Mouse (Mus musculus): ENCODE results near the gene Atpif1.
"Not testable (repeated sequence)": the region's sequence is repeated elsewhere in the genome, so short reads cannot be mapped to it uniquely, and the experiment has no call there.

The Atpif1 gene

GRCm38 (mm10) chr4:132491057-132491456 lies 42.4 kb downstream of the Atpif1 start:
- no peak for DNase-seq (ENCODE audit: low spot score)

GRCm38 (mm10) chr4:132490273-132491010 lies 43.0 kb downstream of the Atpif1 start:
- DNase-seq (ENCODE audit: low spot score): no peak

GRCm38 (mm10) chr4:132488976-132489375 lies 44.5 kb downstream of the Atpif1 start:
- no peak for DNase-seq (ENCODE audit: low spot score)

- DNase-seq (ENCODE audit: low spot score): no peak
These were observed 44.9 kb downstream of the Atpif1 start for GRCm38 (mm10) chr4:132488521-132488920.

- DNase-seq (ENCODE audit: low spot score): no peak
These were observed 48.6 kb downstream of the Atpif1 start for GRCm38 (mm10) chr4:132484820-132485219.

GRCm38 (mm10) chr4:132484231-132484630 lies 49.2 kb downstream of the Atpif1 start:
- DNase-seq (ENCODE audit: low spot score): no peak

DNA sequence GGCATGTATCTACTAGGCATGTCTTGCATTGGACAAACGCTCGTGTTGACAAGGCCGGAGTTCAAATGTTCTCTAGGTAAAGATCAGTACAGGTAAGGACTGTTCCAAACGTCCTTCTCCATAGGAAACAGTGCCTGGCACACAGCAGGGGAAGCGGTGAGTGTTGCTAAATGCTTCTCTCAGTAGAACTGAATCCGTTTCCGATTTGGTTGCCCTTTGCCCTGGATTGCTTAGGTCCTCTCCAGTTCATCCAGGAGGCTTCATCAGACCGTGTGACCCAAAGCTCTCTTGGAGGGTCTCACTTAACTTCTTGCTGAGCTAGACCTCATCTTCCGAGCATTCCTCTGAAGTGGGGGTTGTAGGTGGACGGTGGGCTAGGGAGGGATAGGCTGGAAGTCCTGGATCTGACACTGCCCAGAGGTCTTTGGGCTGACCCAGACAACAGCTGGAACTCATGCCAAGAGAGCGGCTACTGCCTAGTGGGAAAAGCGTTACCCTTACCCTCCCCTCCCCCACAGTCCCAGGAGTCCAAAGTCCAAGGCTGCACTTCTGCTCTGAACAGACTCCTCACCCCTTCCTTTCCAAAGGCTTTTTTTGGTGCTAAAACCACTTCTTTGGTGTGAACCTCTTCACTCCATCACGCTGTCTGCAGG lies 50.4 kb downstream of the Atpif1 start:
- DNase-seq (ENCODE audit: low spot score): no peak

DNA sequence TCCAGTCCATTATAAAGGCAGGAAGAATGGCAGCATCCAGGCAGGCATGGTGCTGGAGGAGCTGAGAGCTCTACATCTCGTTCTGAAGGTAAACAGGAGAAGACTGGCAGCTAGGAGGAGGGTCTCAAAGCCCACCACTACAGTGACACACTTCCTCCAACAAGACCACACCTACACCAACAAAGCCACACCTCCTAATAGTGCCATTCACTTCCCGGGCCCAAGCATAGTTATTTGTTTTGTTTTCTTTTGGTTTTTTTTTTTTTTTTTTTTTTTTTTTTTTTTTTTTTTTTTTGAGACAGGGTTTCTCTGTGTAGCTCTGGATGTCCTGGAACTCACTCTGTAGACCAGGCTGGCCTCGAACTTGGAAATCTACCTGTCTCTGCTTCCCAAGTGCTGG lies 51.4 kb downstream of the Atpif1 start:
- not testable (repeated sequence) for DNase-seq (ENCODE audit: low spot score)
